Mouse (Mus musculus): ENCODE data around the gene Dad1. TPM values are rescaled to one million over a fixed set of nuclear protein-coding genes. Genes with fewer than 3 reads are reported as not detected.

Gene Dad1
- polyA plus RNA-seq, 1 experiment = 625 TPM

DNA sequence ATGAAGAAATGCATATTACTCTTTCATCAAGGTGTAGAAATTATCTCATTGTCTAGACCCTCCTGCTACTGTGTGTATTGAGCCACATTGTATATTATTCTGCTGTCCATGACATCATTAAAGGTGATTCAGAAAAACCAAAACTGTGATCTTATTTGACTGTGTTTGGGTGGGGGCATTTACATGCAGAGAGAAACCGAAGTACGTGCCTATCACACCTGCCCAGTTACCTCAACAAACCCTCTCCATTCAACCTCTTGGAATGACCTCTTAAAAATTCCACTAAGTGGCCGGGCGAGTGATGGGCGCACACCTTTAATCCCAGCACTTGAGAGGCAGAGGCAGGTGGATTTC lies 29.9 kb downstream of the Dad1 start:
- H3K36me3 ChIP-seq (ENCODE audit: control insufficient read depth, insufficient read depth, low read length) = no peaks in the 10 kb centered on the region
- peaks cover 28% of the 10 kb centered on the region for H3K4me1 ChIP-seq (ENCODE audit: control insufficient read depth, insufficient read depth, low read length)
- H3K27ac ChIP-seq (ENCODE audit: control insufficient read depth, insufficient read depth, low read depth, low read length) = no peak overlapping the region
- no peaks in the 10 kb centered on the region for H3K27me3 ChIP-seq (ENCODE audit: control insufficient read depth, insufficient read depth, low read length)
- H3K4me3 ChIP-seq (ENCODE audit: control insufficient read depth, low read depth, low read length) = no peak overlapping the region
- TF ChIP-seq CTCF (IDR thresholded peaks at IDR 0.05; ENCODE audit: control insufficient read depth, insufficient read depth, insufficient replicate concordance, low read depth, low read length) = no peak
- no peak for TF ChIP-seq POLR2A (IDR thresholded peaks at IDR 0.05; ENCODE audit: control insufficient read depth, low read depth, low read length)

DNA sequence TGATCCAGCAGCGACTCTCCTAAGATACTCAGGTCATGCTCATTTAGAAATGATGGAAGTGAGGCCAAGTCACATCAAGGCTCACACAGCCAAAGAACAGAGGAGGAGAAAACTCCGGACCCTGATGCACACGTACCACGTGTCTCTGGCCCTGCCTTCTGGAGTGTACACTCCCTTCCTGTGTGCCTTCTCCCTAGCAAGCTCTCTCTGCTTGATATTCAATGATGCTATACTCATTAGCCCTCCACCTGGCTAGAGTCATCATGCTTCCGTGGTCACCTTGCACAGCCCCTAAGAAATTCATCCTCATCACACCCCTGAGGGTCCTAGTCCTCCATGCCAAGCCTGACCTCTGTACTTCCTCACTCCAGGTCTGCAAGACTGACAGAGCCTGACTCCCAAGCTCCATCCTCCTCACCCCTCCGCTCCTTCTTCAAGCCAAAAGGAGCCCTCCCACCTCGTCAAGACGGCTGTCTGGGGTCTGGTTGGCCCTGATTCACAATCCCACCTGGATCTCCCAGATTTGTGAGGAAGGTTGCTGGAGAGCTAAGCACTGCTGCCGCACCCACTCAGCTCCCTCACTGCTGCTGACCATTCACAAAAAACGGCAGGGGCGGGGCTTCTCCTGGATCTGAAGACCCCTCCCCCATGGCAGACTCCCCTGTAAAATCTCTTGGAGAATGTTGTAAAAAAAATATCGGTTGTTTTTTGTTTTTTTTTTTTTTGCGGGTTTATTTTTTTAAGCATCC lies 30.4 kb downstream of the Dad1 start:
- H3K27ac ChIP-seq (ENCODE audit: control insufficient read depth, insufficient read depth, low read depth, low read length) = no peak overlapping the region
- TF ChIP-seq CTCF (IDR thresholded peaks at IDR 0.05; ENCODE audit: control insufficient read depth, insufficient read depth, insufficient replicate concordance, low read depth, low read length) = no peak
- no peak for TF ChIP-seq POLR2A (IDR thresholded peaks at IDR 0.05; ENCODE audit: control insufficient read depth, low read depth, low read length)
- H3K4me1 ChIP-seq (ENCODE audit: control insufficient read depth, insufficient read depth, low read length) = peaks cover 23% of the 10 kb centered on the region
- H3K4me3 ChIP-seq (ENCODE audit: control insufficient read depth, low read depth, low read length) = no peak overlapping the region
- no peaks in the 10 kb centered on the region for H3K36me3 ChIP-seq (ENCODE audit: control insufficient read depth, insufficient read depth, low read length)
- H3K27me3 ChIP-seq (ENCODE audit: control insufficient read depth, insufficient read depth, low read length) = no peaks in the 10 kb centered on the region

DNA sequence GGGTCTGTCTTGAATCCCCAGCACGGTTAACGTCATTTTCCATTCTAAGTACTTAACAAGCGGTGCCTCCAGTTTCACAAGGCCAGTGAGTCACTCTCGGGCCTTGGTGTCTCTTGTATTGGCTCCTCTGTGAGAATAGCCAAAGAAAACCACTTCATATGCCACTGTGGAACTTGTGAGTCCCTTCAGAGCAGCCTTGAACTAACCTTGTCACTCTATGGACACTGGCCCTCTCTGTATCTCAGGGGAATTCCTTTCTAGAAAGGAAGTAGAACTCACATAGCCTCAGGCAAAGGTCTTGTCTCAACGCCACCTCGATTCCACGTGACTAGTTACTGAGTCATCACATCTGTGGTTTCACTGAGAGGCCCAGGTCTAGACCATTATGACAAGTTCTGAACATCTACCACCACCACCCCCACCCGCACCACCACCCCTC lies 31.6 kb downstream of the Dad1 start:
- no peak for TF ChIP-seq CTCF (IDR thresholded peaks at IDR 0.05; ENCODE audit: control insufficient read depth, insufficient read depth, insufficient replicate concordance, low read depth, low read length)
- peaks cover 13% of the 10 kb centered on the region for H3K4me1 ChIP-seq (ENCODE audit: control insufficient read depth, insufficient read depth, low read length)
- H3K27ac ChIP-seq (ENCODE audit: control insufficient read depth, insufficient read depth, low read depth, low read length) = no peak overlapping the region
- no peak overlapping the region for H3K4me3 ChIP-seq (ENCODE audit: control insufficient read depth, low read depth, low read length)
- no peaks in the 10 kb centered on the region for H3K36me3 ChIP-seq (ENCODE audit: control insufficient read depth, insufficient read depth, low read length)
- no peaks in the 10 kb centered on the region for H3K27me3 ChIP-seq (ENCODE audit: control insufficient read depth, insufficient read depth, low read length)

DNA sequence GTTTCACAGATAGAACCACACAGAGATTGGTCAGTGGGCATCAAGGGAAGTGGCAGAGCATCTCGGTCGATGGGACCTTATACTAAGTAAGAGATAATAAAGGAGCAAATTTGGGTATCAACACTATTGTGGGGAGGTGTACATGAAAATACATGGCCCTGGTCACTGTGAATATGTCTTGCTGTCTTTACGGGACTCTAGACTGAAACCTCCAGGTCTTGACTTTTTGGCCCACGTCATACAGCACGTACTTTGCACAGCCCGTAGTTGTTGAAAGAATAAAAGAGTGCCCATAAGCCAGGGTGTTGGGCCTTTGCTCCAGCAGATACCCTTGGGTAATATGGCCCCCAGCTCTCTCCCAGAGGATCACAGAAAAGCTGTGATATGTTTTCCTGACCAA lies 32.3 kb downstream of the Dad1 start:
- no peaks in the 10 kb centered on the region for H3K36me3 ChIP-seq (ENCODE audit: control insufficient read depth, insufficient read depth, low read length)
- H3K4me1 ChIP-seq (ENCODE audit: control insufficient read depth, insufficient read depth, low read length) = peaks cover 9% of the 10 kb centered on the region

DNA sequence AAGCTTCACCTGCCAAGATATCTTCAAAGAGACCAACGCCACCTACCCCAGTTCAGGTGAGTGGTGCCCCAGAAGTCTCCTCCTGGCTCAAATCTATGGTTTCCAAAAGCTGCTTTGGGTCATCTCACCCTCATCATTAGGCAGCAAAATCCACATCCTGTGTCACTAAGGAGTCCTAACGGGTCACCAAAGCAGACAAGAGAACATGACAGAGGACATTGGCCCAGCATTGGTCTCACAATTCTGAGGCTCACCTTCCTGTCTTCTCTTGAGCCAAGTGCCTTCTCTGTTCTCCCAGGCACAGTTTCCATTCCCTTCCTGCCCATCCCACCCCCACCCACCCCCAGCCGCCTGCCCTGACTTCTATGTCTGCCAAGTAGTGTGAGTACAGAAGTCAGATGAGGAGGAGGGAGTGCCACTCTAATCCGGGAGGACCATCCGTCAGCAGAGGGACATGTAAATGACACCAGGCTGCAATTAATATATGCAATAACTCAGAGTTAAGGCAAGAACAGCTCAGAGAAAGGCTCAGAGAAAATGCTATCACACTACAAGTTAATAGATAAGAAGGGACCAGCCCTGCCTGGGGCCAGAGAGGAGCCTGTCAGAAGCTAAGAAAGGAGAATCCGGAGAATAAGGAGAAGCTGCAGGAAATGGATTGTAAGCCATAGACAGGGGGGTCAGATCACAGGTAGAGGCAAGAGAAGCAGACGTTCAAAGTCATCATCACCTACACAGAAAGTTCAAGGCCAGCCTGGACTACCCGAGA lies 33.0 kb downstream of the Dad1 start:
- Histone ChIP-seq H3K4me1 (ENCODE audit: control insufficient read depth, insufficient read depth, low read length) (peaks cover 9% of the 10 kb centered on the region), H3K27me3 (ENCODE audit: control insufficient read depth, insufficient read depth, low read length) (no peaks in the 10 kb centered on the region), H3K27ac (ENCODE audit: control insufficient read depth, insufficient read depth, low read depth, low read length) (no peak overlapping the region), H3K4me3 (ENCODE audit: control insufficient read depth, low read depth, low read length) (no peak overlapping the region), H3K36me3 (ENCODE audit: control insufficient read depth, insufficient read depth, low read length) (no peaks in the 10 kb centered on the region)
- TF ChIP-seq CTCF (IDR thresholded peaks at IDR 0.05; ENCODE audit: control insufficient read depth, insufficient read depth, insufficient replicate concordance, low read depth, low read length) (no peak), POLR2A (IDR thresholded peaks at IDR 0.05; ENCODE audit: control insufficient read depth, low read depth, low read length) (no peak)

More for the DNA sequence above, 32.3 kb downstream of the Dad1 start:
- no peak overlapping the region for H3K4me3 ChIP-seq (ENCODE audit: control insufficient read depth, low read depth, low read length)
- no peak for TF ChIP-seq CTCF (IDR thresholded peaks at IDR 0.05; ENCODE audit: control insufficient read depth, insufficient read depth, insufficient replicate concordance, low read depth, low read length)
- no peak for TF ChIP-seq POLR2A (IDR thresholded peaks at IDR 0.05; ENCODE audit: control insufficient read depth, low read depth, low read length)
- no peak overlapping the region for H3K27ac ChIP-seq (ENCODE audit: control insufficient read depth, insufficient read depth, low read depth, low read length)
- H3K27me3 ChIP-seq (ENCODE audit: control insufficient read depth, insufficient read depth, low read length) = no peaks in the 10 kb centered on the region

DNA sequence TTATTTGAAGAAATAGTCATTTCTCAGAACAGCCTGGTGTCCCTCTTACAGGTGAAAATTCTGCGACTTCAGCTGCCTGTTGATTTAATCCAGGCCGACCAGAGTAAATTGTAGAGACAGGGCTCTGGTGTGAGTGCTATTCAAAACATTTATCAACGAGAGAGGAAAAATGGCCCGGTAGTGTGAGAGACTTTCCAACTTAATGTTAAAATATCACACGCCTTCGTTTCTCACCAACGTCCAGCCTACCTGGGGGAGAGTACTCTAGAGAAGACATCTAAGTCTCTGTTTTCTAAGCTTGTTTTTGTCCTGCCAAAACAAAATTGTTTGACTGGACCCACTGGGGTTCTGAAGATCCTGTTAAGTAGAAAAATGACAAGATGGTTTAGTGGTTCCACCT lies 34.1 kb downstream of the Dad1 start:
- TF ChIP-seq CTCF (IDR thresholded peaks at IDR 0.05; ENCODE audit: control insufficient read depth, insufficient read depth, insufficient replicate concordance, low read depth, low read length) = no peak
- no peak for TF ChIP-seq POLR2A (IDR thresholded peaks at IDR 0.05; ENCODE audit: control insufficient read depth, low read depth, low read length)
- Histone ChIP-seq H3K4me1 (ENCODE audit: control insufficient read depth, insufficient read depth, low read length) (peaks cover 6% of the 10 kb centered on the region), H3K36me3 (ENCODE audit: control insufficient read depth, insufficient read depth, low read length) (no peaks in the 10 kb centered on the region), H3K27me3 (ENCODE audit: control insufficient read depth, insufficient read depth, low read length) (no peaks in the 10 kb centered on the region), H3K4me3 (ENCODE audit: control insufficient read depth, low read depth, low read length) (no peak overlapping the region), H3K27ac (ENCODE audit: control insufficient read depth, insufficient read depth, low read depth, low read length) (no peak overlapping the region)

DNA sequence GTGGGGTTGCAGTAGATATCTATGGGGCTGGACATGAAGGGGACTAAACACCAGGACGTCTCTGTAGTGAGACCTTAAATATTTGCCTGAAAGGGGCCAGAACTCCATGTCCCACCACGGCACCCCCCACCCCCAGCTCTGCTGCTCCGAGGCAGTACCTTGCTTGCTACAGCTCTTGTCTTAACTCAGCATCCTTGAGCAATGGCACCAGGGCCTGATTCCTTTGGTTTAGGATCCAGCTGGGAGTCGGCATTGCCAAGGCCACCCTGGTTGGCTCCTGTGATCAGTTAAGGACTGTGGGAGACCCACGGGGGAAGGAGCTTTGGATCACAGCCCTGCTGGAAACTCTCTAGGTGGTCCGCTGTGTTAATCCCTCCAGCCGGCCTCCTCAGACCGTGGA lies 34.6 kb downstream of the Dad1 start:
- Histone ChIP-seq H3K4me3 (ENCODE audit: control insufficient read depth, low read depth, low read length) (no peak overlapping the region), H3K27ac (ENCODE audit: control insufficient read depth, insufficient read depth, low read depth, low read length) (no peak overlapping the region), H3K36me3 (ENCODE audit: control insufficient read depth, insufficient read depth, low read length) (no peaks in the 10 kb centered on the region), H3K27me3 (ENCODE audit: control insufficient read depth, insufficient read depth, low read length) (no peaks in the 10 kb centered on the region), H3K4me1 (ENCODE audit: control insufficient read depth, insufficient read depth, low read length) (peaks cover 7% of the 10 kb centered on the region)
- TF ChIP-seq CTCF (IDR thresholded peaks at IDR 0.05; ENCODE audit: control insufficient read depth, insufficient read depth, insufficient replicate concordance, low read depth, low read length) (no peak), POLR2A (IDR thresholded peaks at IDR 0.05; ENCODE audit: control insufficient read depth, low read depth, low read length) (no peak)
